Mouse (Mus musculus) thymus, adult 2 months (tissue): ENCODE data around the gene Gmppa.

Experiments
- CTCF ChIP-seq: fragments of 200-500 bp; IDR thresholded peaks from 2 replicates; pipeline ENCODE4 v1.5.1; 2012; ENCODE audit warnings: mild to moderate bottlenecking, control low read depth, low read length, moderate library complexity, borderline replicate concordance; ENCODE audit not compliant: control insufficient read depth, poor library complexity, insufficient read depth; ENCODE audit errors: extremely low read depth
- POLR2A ChIP-seq: fragments of 200-500 bp; IDR thresholded peaks from 2 replicates; pipeline ENCODE4 v1.6.1; 2012; ENCODE audit warnings: mild to moderate bottlenecking, low read length, control low read depth, moderate library complexity; ENCODE audit not compliant: control insufficient read depth, poor library complexity, insufficient read depth; ENCODE audit errors: extremely low read depth

DNA sequence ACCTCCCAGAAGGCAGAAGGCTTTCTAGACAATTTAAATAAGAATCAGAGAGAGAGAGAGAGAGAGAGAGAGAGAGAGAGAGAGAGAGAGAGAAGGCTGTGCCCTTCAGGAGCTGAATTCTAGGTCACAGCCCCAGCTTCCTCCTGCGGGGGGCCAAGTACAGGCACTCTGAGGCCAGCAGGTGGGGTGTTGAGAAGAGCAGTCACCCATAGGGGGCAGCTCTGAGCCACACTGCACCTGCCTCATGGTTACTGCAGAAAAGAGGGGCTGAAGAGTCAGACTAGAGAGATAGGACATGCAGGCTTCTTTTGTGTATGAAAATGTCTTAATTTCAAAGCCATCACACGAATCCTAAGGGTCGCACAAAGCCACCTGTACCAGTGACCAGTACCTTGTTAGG is 22.0 kb upstream of the Gmppa start:
- TF ChIP-seq CTCF (0 out of 2 replicates have a peak, but pooled peaks have one; percentile 41), POLR2A (no peak)
